Mouse (Mus musculus) yolk sac, embryonic 10.5 days (tissue): Measurements from ENCODE around the gene Pus7.

Experiments
- DNase-seq: peaks from one replicate; pipeline ENCODE4 v3.0.0-alpha.2; 2017; ENCODE audit warnings: low spot score

The Pus7 gene

DNA sequence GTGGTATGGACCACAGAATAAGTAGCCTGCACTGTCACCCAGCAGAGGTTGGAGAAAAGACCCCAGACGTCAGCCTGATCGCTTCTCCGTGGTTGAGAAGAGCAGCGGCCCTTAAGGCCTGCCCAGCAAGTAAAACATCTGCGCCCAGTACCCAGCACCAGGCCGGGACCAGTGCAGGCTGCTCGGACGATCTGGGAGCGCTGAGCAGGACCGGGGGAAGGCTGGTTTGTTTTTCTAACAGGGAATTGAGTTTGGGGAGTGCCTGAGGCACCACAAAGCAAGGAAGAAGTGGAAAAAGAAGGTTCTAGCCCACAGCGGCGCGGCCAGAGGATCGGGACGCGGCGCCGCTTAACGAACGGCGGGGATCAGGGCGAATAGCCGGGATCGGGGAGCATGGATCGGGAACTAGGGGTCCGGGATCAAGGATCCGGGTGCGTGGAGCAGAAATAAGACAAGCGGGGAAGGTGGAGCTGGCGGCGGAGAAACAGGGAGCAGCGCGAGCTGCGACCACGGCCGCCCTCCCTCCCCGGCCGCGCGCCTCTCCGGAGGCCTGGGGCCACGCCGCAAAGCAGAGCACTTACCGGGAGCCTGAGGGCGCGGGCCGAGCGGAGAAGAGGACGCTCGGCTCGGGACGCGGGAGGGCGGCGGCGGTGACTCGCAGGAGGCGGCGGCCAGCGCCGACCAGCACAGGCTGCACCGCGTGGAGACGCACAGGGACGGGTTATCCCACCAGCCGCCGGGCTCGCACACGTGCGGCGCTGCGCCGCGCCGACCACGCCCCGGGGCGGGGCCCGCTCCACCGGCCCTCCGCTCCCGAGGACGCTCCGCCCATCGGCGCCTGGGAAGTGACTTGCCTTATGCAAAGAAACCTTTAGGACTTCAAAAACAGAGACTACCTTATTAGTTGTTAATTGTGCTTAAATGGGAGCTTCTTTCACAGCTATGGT lies at the start of gene Pus7:
Gene Pus7 (minus strand): TSS at position 781 of the 947 bp plus-strand sequence.
- peak; percentile 84 for DNase-seq

DNA sequence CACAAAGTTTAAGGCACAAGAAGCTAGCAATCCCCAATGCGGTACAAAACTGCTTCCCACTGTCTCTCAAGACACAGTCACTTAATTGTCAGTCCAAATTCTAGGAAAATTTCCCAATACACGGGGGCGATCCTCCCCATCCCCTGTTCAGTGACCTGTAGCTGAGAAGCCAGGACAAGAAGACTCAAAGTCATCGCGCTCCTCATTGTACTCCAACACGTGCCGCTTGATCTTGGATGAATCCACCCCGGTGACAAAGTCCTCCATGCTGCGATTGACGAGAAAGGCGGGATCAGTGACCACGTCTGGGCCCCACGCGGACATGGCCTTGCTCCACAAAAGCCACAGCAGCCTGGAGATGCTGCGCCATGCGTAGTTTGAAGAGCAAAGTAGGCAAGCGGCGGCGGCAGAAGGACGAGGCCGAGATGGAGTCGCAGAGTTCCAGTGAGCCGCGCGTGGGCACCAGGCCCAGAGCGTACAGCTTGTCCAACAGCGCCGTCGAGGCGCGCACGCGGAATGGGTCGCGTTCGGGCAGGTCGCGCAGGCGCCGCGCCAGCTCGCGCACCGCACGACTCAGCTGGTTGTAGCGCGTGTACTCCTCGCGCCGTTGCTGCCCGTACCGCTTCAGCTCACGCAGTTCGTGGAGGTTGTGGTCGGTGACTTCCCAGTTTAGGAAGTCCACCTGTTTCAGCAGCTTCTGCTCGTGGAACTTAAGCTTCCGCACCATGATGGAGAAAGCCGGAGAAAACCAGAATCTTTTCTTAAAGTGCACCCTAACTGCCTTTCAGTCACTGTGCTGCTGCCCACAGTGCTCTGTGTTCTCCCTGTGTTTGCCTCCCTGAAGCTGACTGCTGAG lies 47.6 kb upstream of the Pus7 start:
- DNase-seq: no peak

DNA sequence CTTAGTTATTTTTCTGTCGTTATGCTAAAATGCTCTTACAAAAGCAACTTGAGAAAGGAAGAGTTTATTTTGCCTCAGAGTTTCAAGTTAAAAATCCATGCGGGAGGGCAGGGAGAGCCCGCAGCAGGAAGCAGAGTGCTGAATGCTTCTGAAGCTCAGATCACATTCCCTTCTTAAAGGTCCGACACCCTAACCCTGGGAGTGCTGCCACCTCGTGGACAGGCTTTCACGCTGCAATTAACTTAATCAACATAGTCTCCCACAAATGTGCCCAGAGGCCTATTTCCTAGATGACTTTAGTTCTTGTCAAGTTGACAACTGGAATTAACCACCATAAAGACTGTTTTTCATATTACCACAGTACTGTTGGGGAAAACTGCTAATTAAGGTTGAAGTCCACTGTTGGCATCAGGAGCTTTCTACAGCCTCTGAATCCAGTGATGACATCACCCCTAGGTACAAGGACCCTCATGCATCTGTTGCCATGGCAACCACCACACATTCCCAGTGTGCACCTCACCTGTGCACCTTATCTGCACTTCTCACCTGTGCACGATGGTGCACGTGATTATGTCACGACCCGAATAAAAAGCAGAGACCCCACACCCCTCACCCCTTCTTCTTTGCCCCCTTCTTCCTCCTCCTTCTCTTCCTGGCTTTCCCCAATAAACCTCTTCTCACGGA lies 43.0 kb upstream of the Pus7 start:
- DNase-seq: peak; percentile 38

DNA sequence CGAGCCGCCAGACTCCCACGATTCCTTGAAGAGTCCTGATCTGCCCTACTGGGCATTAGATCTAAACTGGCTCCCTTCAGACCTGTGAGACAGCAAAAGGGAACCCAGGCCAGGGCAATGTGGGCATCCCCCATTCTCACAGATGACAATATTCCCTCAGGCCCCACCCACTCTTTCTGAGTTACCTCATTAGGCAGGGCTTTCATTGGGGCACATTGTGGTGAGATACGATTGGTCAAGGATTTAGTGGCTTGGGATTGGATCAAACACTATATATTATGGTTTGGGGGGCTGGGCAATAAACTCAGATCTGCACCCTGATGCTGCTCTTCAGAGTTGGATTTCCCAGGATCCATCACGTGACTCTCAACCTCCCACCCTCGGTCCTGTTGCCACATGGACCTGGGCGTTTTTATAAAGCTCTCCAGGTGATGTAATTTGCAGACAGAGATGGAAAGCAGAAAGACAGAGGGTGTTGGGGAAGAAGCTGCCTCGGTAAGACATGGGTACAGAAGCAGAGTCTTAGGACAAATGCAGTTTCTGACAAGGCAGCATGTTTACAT lies 40.7 kb upstream of the Pus7 start:
- DNase-seq: no peak

DNA sequence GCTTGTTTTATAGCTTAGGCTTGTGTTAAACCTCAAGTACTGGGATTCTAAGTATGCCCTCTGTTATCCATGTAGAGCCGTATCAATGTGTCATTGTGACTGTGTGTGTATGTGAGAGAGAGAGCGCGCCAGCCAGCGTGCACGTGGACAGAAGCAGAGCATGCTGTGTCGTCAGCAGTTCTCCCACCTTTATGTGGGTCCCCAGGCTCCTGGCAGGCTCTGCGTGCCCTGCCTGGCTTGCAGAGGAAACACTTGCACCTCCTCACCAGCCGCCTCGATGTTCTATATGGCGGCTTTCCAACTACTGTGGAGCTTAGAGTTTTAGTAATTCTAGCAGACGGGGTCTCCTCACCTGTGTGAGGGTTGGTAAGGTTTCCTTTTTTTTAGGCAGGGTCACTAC lies 38.8 kb upstream of the Pus7 start:
- DNase-seq: no peak

DNA sequence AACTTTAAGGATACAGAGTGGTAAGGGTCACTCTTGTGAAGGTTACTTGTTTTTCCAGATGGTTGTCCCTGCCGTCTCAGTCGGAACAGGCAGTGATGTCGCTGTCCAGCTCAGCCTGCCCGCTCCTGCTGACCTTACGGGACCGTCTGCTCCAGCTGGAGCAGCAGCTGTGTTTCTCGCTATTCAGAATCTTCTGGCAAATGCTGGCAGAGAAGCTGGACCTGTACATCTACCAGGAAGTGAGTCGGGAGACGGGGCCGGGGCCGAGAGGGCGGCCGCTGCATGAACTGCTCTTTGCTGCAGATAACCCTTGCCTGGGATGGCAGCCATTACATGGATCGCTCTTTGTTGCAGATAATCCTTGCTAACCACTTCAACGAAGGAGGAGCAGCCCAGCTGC lies 33.2 kb upstream of the Pus7 start:
- no peak for DNase-seq

DNA sequence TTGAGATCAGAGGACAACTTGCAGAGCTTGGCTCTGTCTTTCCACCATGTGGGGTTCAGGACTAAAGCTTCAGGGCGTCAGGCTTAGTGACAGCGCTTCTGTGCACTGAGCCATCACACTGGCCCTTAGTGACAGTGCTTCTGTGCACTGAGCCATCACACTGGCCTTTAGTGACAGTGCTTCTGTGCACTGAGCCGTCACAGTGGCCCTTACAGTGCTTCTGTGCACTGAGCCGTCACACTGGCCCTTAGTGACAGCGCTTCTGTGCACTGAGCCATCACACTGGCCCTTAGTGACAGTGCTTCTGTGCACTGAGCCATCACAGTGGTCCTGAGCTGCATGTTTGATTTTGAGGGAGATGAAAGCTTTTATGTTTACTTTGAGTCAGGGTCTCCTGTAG lies 31.3 kb upstream of the Pus7 start:
- no peak for DNase-seq

DNA sequence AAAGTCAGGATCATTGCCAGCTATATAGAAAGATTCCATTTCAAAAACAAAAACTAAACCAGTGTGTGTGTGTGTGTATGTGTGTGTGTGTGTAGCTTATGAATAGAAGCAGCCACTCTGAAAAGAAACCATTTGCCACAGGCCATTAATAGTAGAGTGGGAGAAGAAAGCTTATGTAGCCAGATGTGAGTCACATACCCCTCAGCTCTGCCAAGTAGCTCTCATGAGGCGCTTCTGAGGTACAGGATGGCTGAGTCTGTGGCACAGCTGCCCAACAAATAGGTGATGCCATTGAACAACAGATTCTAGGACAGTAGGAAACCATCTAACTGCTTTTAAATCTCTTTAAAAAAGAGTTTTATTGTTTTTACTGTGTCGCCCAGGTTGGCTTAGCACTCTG lies 9.2 kb upstream of the Pus7 start:
- DNase-seq: no peak

DNA sequence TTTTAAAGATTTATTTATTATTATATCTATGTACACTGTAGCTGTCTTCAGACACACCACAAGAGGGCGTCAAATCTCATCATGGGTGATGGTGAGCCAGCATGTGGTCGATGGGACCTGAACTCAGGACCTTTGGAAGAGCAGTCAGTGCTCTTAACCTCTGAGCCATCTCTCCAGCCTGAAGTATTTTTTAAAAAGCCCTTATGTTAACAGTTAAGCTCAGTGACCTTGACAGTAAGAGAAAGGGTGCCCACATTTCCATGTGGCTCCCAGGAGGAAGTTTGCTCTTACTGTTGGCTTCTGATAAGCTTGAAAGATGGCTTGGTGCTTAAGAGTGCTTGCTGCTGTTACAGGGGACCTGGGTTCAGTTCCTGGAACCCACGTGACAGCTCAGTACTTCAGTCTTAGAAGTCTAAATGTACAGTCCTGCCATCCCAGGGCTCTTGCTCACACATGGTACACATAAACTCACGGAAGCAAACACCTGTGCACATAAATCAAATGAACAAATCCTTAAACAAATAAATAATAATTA lies 5.6 kb upstream of the Pus7 start:
- DNase-seq: no peak

DNA sequence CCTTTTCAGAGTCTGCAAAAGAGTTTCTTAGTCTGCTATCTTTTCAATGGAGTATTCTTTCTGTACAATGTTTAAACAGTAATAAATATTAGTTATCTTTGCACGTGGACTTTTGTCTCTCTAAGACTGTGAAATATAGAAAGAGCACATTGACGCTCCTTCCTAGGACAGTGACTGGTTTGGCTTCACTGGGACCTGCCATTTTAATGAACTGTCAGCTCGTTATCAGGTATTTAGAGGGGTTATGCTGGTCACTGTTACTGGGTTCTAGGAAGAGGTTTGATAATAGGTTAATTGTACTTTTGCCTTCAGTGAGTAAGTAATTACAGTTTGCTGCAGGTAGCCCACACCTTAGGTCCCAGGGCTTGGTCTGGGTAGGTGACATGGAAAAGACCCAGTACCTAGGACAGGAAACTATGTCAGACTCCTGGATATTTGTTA lies 4.9 kb upstream of the Pus7 start:
- no peak for DNase-seq

DNA sequence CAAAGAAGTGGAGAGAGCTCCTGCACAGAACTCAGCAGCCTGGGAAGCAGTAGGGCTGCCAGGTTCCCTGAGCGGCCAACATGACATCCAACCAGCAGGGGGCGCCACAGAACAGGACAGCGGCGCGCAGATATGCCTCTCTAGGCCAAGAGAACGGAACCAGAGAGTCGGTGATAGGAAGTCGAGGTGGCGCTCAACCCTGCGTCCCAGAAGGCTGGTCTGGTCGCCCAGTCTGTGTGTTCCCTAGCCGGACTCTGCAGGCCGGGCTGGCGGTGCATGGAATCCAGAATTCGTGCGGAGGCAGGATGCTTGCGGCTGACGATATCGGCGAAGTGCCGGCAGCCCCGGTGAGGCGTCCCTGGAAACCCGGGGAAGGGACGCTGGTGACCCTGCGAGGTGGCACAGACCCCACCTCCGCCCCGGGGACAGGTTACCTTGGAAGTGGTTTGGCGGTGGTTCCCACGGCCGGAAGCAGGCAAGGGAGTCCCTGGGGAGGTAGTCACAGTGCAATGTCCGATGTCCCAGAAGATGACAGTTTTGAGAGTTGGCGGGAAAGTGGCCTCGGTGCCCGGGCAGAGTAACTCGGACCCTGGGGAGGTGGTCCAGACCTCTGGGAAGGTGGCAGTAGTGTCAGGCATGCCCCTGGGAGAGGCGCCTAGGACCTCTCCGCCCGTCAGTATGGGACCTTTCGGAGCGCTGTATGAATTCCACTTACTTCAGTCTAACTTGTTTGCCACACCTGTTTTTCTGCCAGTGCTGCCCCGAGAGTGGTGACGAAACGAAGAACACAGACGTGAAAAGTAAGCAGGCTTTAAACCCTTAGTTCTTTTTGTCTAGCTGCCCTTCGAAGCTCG lies 4.3 kb upstream of the Pus7 start, which contains the start of gene Rint1:
Gene Rint1 (plus strand): TSS at position 176 of the 854 bp plus-strand sequence.
- peak; percentile 91 for DNase-seq

DNA sequence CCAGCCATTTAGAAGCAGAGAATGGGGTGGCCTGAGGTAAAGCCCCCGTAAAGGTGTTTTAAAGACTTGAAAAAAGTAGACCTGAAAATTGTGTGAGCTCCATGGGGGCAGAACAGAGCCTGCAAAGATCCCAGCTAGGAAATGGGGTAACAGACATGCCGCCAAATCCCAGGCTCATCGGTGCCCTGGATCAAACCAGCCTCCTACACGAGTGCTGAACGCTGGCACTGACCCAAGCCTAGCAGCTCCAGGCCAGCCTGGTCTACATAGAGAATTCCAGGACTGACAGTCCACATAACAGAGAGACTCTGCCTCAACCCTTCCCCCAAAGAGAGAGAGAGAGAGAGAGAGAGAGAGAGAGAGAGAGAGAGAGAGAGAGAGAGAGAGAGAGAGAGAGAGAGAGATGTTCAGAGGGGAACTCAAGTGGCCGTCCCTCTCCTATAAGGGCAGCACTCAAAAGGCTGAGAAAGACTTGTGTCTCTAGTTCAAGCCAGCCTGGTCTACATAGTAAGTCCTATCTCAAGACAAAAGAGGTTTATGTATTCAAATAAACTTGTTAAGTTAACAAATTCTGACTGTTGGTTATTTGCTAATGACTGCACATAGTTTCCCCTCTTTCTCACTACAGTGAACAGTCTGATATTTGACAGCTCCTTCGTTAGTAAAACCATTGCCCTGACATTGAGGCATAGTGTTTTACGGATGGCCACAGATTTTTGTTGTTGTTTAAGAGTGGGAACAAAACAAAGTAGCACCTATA lies 1.3 kb downstream of the Pus7 start:
- DNase-seq: no peak

DNA sequence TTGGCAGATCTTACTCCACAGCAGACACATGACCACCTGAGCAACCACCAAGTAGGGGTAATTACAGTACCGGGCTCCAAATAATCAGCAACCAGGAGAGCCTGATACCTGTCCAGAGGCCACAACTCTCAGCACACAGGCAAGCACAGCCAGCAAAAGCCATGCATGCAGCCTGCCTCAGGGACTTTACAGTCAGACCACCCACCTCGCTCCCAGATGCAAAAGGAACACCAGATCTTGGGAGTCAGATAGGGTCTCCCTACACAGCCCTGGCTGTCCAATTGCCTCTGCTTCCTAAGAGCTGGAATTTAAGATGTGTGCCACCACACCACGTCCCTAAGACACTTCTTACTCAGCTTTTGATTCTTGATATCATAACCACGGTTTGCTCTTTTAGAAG lies 2.3 kb downstream of the Pus7 start:
- no peak for DNase-seq

DNA sequence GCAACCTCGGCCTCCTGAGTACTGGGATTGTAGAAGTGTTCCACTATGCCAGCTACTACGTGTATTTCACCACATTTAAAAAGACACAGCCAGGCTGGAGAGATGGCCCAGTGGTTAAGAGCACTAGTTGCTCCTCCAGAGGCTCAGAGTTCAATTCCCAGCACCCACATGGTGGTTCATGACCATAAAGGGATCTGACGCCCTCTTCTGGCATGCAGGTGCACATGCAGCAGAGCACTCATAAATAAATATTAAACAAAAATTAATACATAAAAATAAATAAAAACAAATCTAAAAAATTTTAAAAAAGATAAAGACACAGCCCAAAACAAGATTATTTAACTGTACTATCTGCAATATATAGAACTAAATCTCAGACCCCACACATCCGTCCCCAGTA lies 3.0 kb downstream of the Pus7 start:
- no peak for DNase-seq

DNA sequence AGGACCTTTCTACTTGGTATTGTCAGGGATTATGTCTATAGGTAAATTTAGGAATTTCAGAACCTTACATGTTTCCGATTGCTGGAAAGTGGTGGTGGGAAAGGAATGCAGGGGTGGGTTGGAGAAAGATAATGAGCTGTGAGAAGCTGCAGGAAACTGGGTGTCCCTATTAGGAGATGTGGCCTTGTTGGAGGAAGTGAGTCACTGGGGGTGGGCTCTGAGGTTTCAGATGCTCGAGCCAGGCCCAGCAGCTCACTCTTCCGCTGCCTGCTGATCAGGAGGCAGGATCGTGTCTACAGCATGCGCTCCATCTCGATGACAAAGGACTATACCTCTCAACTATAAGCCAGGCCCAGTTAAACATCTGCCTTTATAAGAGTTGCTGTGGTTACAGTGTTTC lies 9.3 kb downstream of the Pus7 start:
- no peak for DNase-seq

DNA sequence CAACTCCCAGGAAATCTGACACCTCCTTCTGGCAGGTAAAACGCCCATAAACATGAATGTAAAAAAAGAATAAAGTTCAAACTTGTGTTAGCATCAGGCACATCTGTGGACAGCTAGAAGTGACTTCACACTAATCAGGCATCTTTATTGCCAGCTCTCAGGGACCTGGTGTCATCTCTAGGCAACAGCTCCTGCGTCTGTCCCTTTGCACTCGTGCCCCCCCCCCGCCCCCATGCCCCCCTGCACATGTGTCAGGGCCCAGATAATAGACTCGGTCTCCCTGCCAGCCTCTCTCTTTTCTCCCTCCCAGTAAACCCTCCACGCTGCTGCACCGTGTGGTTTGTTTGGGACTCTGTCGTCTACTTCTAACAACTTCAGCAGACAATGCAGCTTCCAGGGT lies 12.4 kb downstream of the Pus7 start:
- no peak for DNase-seq

DNA sequence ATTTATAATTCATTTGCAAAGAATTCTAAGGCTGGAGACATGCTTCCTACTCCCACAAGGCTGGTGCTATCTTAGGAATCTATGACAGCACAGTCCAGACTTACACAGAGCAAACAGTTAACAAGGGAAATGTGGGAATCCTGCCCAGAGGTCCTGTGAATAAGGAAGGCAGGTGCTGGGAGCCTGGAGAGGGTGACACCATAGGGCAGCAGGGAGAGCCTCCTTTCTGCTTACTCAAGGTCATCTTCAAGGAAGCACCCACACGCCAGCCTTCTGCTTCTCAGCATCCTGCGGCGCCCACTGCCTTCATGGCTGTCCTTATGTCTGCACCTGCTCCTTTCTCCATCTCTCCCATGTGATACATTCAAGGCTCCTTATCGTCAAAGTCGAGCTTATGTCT lies 19.0 kb downstream of the Pus7 start:
- no peak for DNase-seq

DNA sequence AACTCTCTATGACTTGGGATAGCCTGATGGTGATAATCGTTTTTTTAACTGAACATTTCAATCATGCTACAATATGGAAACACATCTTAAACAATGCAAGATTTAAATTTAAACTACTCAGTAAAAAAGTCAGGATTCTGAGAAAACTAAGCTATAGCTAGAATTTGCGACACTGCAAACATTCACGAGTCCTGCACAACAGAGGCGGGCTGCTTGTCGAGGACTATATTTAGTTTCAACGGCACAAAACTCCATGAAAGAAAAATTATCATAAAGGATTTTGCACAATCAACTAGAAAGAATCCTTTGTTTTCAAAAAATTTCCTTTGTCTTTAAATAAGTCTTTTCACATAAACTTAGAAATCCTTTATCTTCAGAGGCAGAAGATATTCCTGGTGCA lies 21.0 kb downstream of the Pus7 start:
- no peak for DNase-seq

DNA sequence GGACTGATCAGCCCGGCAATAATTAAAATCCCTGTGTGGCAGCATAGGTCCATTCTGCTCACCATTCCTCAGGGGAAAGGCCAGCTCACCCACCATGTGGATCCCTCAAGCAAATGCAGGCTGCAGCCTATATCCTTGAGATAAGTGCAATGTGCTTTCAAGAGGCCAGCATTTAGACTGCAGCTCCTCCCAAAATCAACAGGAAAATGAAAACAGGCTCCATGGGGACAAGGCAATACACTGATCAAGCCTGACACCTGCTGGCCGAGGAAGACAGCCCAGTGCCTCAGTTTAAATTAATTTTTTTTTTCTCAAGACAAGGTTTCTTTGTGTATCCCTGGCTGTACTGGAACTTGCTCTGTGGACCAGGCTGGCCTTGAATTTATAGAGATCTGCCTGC lies 24.9 kb downstream of the Pus7 start:
- no peak for DNase-seq

DNA sequence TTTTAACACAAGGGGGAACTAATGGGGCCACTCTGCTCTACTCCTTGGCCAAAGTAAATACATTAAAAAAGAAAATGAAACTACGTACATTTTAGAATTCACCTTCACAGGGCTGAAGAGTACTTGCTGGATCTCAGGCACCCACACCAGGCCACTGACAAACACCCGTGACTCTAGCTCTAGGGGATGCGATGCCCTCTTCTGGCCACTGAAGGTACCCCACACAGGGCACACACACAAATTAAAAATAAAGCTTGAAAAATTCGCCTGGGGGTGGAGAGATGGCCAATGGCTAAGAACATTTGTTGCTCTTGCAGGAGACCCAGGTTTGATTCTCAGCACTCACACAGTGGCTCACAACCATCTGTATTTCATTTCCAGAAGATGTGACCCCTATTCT lies 27.1 kb downstream of the Pus7 start:
- no peak for DNase-seq
